Mouse (Mus musculus) testis, adult 2 months (tissue): ENCODE measurements at regions not wholly inside any gene's neighbourhood (a gene's known extent, or its start where the extent isn't known, plus 50 kb on each side); places are given as distances from the start of the nearest gene placed in this dataset.

Experiments
- CTCF ChIP-seq: fragments of 200-500 bp; IDR thresholded peaks from 2 replicates; pipeline ENCODE4 v1.5.1; 2012; ENCODE audit warnings: low read depth, mild to moderate bottlenecking, inconsistent platforms, low read length, moderate library complexity; ENCODE audit not compliant: control insufficient read depth, insufficient read depth, insufficient replicate concordance
- POLR2A ChIP-seq: fragments of 200-500 bp; IDR thresholded peaks from 2 replicates; pipeline ENCODE4 v1.6.1; 2012; ENCODE audit warnings: low read depth, mild to moderate bottlenecking, inconsistent platforms, low read length, moderate library complexity; ENCODE audit not compliant: control insufficient read depth

- TF ChIP-seq POLR2A, result no peak
- TF ChIP-seq CTCF, result no peak
Measured at GRCm38 (mm10) chr12:107771809-107772208, 231.6 kb downstream of the Bcl11b start.
